Mouse (Mus musculus): Measurements from ENCODE around the gene Gucd1. TPM values are rescaled to one million over a fixed set of nuclear protein-coding genes. Genes with fewer than 3 reads are reported as not detected.
"Not testable (repeated sequence)": the region's sequence is repeated elsewhere in the genome, so short reads cannot be mapped to it uniquely, and the experiment has no call there.

The Gucd1 gene
- polyA plus RNA-seq (2014; fragmentation: Nextera tagmentation; extraction: Ambion mirVana), result 19.4 and 22.7 TPM in 2 replicates

- Histone ChIP-seq H3K4me3 (ENCODE audit: low read depth, low read length) (peak within 1 kb of the TSS; percentile 67), H3K4me1 (ENCODE audit: control insufficient read depth, insufficient read depth, low read length) (peaks cover 17% of the 10 kb centered on the region), H3K27ac (ENCODE audit: low read depth, low read length) (peak within 1 kb of the TSS; percentile 95), H3K9me3 (ENCODE audit: control insufficient read depth, low read length) (no peaks in the 10 kb centered on the region), H3K4me2 (ENCODE audit: low read depth, low read length) (peak within 1 kb of the TSS; percentile 97), H3K36me3 (ENCODE audit: control insufficient read depth, insufficient read depth, low read length) (peaks cover 7% of the 10 kb centered on the region), H3K27me3 (ENCODE audit: control insufficient read depth, insufficient read depth, low read length) (no peaks in the 10 kb centered on the region; the same call in 1 of the 2 replicates), H3K9ac (replicated peaks; ENCODE audit: low read depth, low read length) (peak within 1 kb of the TSS; percentile 85)
- WGBS, result 0% methylated on average over 20 of the region's 20 CpGs
- peak; percentile 92 for ATAC-seq (ENCODE audit: low read depth)
Measured at GRCm38 (mm10) chr10:75517758-75518143, at the start of gene Gucd1. TSS of gene Gucd1 (minus strand) at chr10:75517972.

- not testable (repeated sequence) for H3K9me3 ChIP-seq (ENCODE audit: control insufficient read depth, low read length); H3K9ac ChIP-seq (replicated peaks; ENCODE audit: low read depth, low read length); H3K27me3 ChIP-seq (ENCODE audit: control insufficient read depth, insufficient read depth, low read length); H3K36me3 ChIP-seq (ENCODE audit: control insufficient read depth, insufficient read depth, low read length); ATAC-seq (ENCODE audit: low read depth); H3K4me2 ChIP-seq (ENCODE audit: low read depth, low read length); H3K4me3 ChIP-seq (ENCODE audit: low read depth, low read length); H3K4me1 ChIP-seq (ENCODE audit: control insufficient read depth, insufficient read depth, low read length); H3K27ac ChIP-seq (ENCODE audit: low read depth, low read length)
- WGBS, result 83% methylated on average over 2 of the region's 2 CpGs
Measured at GRCm38 (mm10) chr10:75566765-75567164, 49.0 kb upstream of the Gucd1 start.

- no peak overlapping the region for H3K4me2 ChIP-seq (ENCODE audit: low read depth, low read length)
- no peaks in the 10 kb centered on the region for H3K4me1 ChIP-seq (ENCODE audit: control insufficient read depth, insufficient read depth, low read length)
- no peak overlapping the region for H3K4me3 ChIP-seq (ENCODE audit: low read depth, low read length)
- no peaks in the 10 kb centered on the region for H3K9me3 ChIP-seq (ENCODE audit: control insufficient read depth, low read length)
- no peak for ATAC-seq (ENCODE audit: low read depth)
- H3K36me3 ChIP-seq (ENCODE audit: control insufficient read depth, insufficient read depth, low read length), result no peaks in the 10 kb centered on the region
- no peaks in the 10 kb centered on the region for H3K27me3 ChIP-seq (ENCODE audit: control insufficient read depth, insufficient read depth, low read length)
- no peak overlapping the region for H3K9ac ChIP-seq (replicated peaks; ENCODE audit: low read depth, low read length)
- 83% methylated on average over 5 of the region's 5 CpGs for WGBS
- no peak overlapping the region for H3K27ac ChIP-seq (ENCODE audit: low read depth, low read length)
Measured at GRCm38 (mm10) chr10:75566321-75566720, 48.5 kb upstream of the Gucd1 start.

- Histone ChIP-seq H3K4me3 (ENCODE audit: low read depth, low read length) (no peak overlapping the region), H3K27ac (ENCODE audit: low read depth, low read length) (no peak overlapping the region), H3K27me3 (ENCODE audit: control insufficient read depth, insufficient read depth, low read length) (no peaks in the 10 kb centered on the region), H3K9ac (replicated peaks; ENCODE audit: low read depth, low read length) (no peak overlapping the region), H3K4me1 (ENCODE audit: control insufficient read depth, insufficient read depth, low read length) (peaks cover 2% of the 10 kb centered on the region; the same call in 1 of the 2 replicates), H3K36me3 (ENCODE audit: control insufficient read depth, insufficient read depth, low read length) (no peaks in the 10 kb centered on the region), H3K9me3 (ENCODE audit: control insufficient read depth, low read length) (no peaks in the 10 kb centered on the region), H3K4me2 (ENCODE audit: low read depth, low read length) (no peak overlapping the region)
- 70% methylated on average over 7 of the region's 7 CpGs for WGBS
- ATAC-seq (ENCODE audit: low read depth), result no peak
Measured at GRCm38 (mm10) chr10:75565906-75566305, 48.1 kb upstream of the Gucd1 start.

- WGBS, result 83% methylated on average over 6 of the region's 6 CpGs
- ATAC-seq (ENCODE audit: low read depth), result no peak
- no peak overlapping the region for H3K4me2 ChIP-seq (ENCODE audit: low read depth, low read length)
Measured at GRCm38 (mm10) chr10:75565436-75565835, 47.7 kb upstream of the Gucd1 start.

GRCm38 (mm10) chr10:75564687-75565265 is 47.0 kb upstream of the Gucd1 start:
- Histone ChIP-seq H3K9ac (replicated peaks; ENCODE audit: low read depth, low read length) (no peak overlapping the region), H3K36me3 (ENCODE audit: control insufficient read depth, insufficient read depth, low read length) (no peaks in the 10 kb centered on the region), H3K27me3 (ENCODE audit: control insufficient read depth, insufficient read depth, low read length) (no peaks in the 10 kb centered on the region), H3K9me3 (ENCODE audit: control insufficient read depth, low read length) (no peaks in the 10 kb centered on the region), H3K4me2 (ENCODE audit: low read depth, low read length) (no peak overlapping the region), H3K4me1 (ENCODE audit: control insufficient read depth, insufficient read depth, low read length) (peaks cover 7% of the 10 kb centered on the region; the same call in 1 of the 2 replicates), H3K4me3 (ENCODE audit: low read depth, low read length) (no peak overlapping the region), H3K27ac (ENCODE audit: low read depth, low read length) (no peak overlapping the region)
- 89% methylated on average over 12 of the region's 12 CpGs for WGBS
- no peak for ATAC-seq (ENCODE audit: low read depth)

More at GRCm38 (mm10) chr10:75565436-75565835, 47.7 kb upstream of the Gucd1 start:
- Histone ChIP-seq H3K36me3 (ENCODE audit: control insufficient read depth, insufficient read depth, low read length) (no peaks in the 10 kb centered on the region), H3K9me3 (ENCODE audit: control insufficient read depth, low read length) (no peaks in the 10 kb centered on the region), H3K4me1 (ENCODE audit: control insufficient read depth, insufficient read depth, low read length) (peaks cover 6% of the 10 kb centered on the region; the same call in 1 of the 2 replicates), H3K4me3 (ENCODE audit: low read depth, low read length) (no peak overlapping the region), H3K27ac (ENCODE audit: low read depth, low read length) (no peak overlapping the region), H3K9ac (replicated peaks; ENCODE audit: low read depth, low read length) (no peak overlapping the region), H3K27me3 (ENCODE audit: control insufficient read depth, insufficient read depth, low read length) (no peaks in the 10 kb centered on the region)

- no peak for ATAC-seq (ENCODE audit: low read depth)
- H3K36me3 ChIP-seq (ENCODE audit: control insufficient read depth, insufficient read depth, low read length), result no peaks in the 10 kb centered on the region
- H3K27ac ChIP-seq (ENCODE audit: low read depth, low read length), result no peak overlapping the region
- 83% methylated on average over 8 of the region's 8 CpGs for WGBS
- H3K4me1 ChIP-seq (ENCODE audit: control insufficient read depth, insufficient read depth, low read length), result peaks cover 17% of the 10 kb centered on the region
- no peak overlapping the region for H3K4me2 ChIP-seq (ENCODE audit: low read depth, low read length)
- H3K27me3 ChIP-seq (ENCODE audit: control insufficient read depth, insufficient read depth, low read length), result no peaks in the 10 kb centered on the region
- no peak overlapping the region for H3K4me3 ChIP-seq (ENCODE audit: low read depth, low read length)
- no peak overlapping the region for H3K9ac ChIP-seq (replicated peaks; ENCODE audit: low read depth, low read length)
- H3K9me3 ChIP-seq (ENCODE audit: control insufficient read depth, low read length), result no peaks in the 10 kb centered on the region
Measured at GRCm38 (mm10) chr10:75562596-75562995, 44.8 kb upstream of the Gucd1 start.

- peak within 1 kb of the TSS; percentile 96 for H3K27ac ChIP-seq (ENCODE audit: low read depth, low read length)
- H3K27me3 ChIP-seq (ENCODE audit: control insufficient read depth, insufficient read depth, low read length), result no peaks in the 10 kb centered on the region
- no peaks in the 10 kb centered on the region; the same call in 1 of the 2 replicates for H3K36me3 ChIP-seq (ENCODE audit: control insufficient read depth, insufficient read depth, low read length)
- H3K4me2 ChIP-seq (ENCODE audit: low read depth, low read length), result peak within 1 kb of the TSS; percentile 90
- H3K9ac ChIP-seq (replicated peaks; ENCODE audit: low read depth, low read length), result peak within 1 kb of the TSS; percentile 93
- peaks cover 22% of the 10 kb centered on the region for H3K4me1 ChIP-seq (ENCODE audit: control insufficient read depth, insufficient read depth, low read length)
- WGBS, result 57% methylated on average over 10 of the region's 10 CpGs
- ATAC-seq (ENCODE audit: low read depth), result no peak
- peak within 1 kb of the TSS; percentile 68 for H3K4me3 ChIP-seq (ENCODE audit: low read depth, low read length)
- no peaks in the 10 kb centered on the region for H3K9me3 ChIP-seq (ENCODE audit: control insufficient read depth, low read length)
Measured at GRCm38 (mm10) chr10:75561071-75561654, 43.4 kb upstream of the Gucd1 start, which contains the start of gene Ggt1. TSS of gene Ggt1 (plus strand) at chr10:75561604.

- Histone ChIP-seq H3K9me3 (ENCODE audit: control insufficient read depth, low read length) (no peaks in the 10 kb centered on the region), H3K36me3 (ENCODE audit: control insufficient read depth, insufficient read depth, low read length) (peaks cover 5% of the 10 kb centered on the region), H3K4me3 (ENCODE audit: low read depth, low read length) (peak overlapping the region; percentile 68), H3K4me2 (ENCODE audit: low read depth, low read length) (peak overlapping the region; percentile 90), H3K27ac (ENCODE audit: low read depth, low read length) (peak overlapping the region; percentile 96), H3K27me3 (ENCODE audit: control insufficient read depth, insufficient read depth, low read length) (no peaks in the 10 kb centered on the region), H3K4me1 (ENCODE audit: control insufficient read depth, insufficient read depth, low read length) (peaks cover 22% of the 10 kb centered on the region), H3K9ac (replicated peaks; ENCODE audit: low read depth, low read length) (peak overlapping the region; percentile 93)
- peak; percentile 18 for ATAC-seq (ENCODE audit: low read depth)
- 11% methylated on average over 6 of the region's 6 CpGs for WGBS
Measured at GRCm38 (mm10) chr10:75560549-75560899, 42.8 kb upstream of the Gucd1 start.

All from neural tube, embryonic 14.5 days (tissue).